Mouse (Mus musculus) thymus, adult 2 months (tissue): ENCODE data around the gene Pnkp. TPM values are rescaled to one million over a fixed set of nuclear protein-coding genes. Genes with fewer than 3 reads are reported as not detected.

Source experiments
- DNase-seq: peaks from one replicate; pipeline ENCODE4 v3.0.0; 2021
- H3K27ac ChIP-seq: fragments of 200-500 bp; 2 replicates; pipeline ENCODE4 v1.5.1; 2012; ENCODE audit warnings: low read length, control low read depth; ENCODE audit not compliant: control insufficient read depth, insufficient read depth
- H3K27me3 ChIP-seq: fragments of 200-500 bp; 2 replicates; pipeline ENCODE4 v1.6.1; 2012; ENCODE audit warnings: mild to moderate bottlenecking, low read length, moderate library complexity, mixed read lengths; ENCODE audit not compliant: control insufficient read depth, insufficient read depth
- H3K36me3 ChIP-seq: fragments of 200-500 bp; 2 replicates; pipeline ENCODE4 v1.6.1; 2012; ENCODE audit warnings: mild to moderate bottlenecking, low read length, moderate library complexity; ENCODE audit not compliant: control insufficient read depth, insufficient read depth
- H3K4me1 ChIP-seq: fragments of 200-500 bp; replicated peaks from 2 replicates; pipeline ENCODE4 v1.6.1; 2012; ENCODE audit warnings: low read length; ENCODE audit not compliant: control insufficient read depth, insufficient read depth
- H3K4me3 ChIP-seq: fragments of 200-500 bp; 2 replicates; pipeline ENCODE4 v1.5.1; 2012; ENCODE audit warnings: mild to moderate bottlenecking, low read length, control low read depth, moderate library complexity; ENCODE audit not compliant: control insufficient read depth, insufficient read depth
- CTCF ChIP-seq: fragments of 200-500 bp; IDR thresholded peaks from 2 replicates; pipeline ENCODE4 v1.5.1; 2012; ENCODE audit warnings: mild to moderate bottlenecking, control low read depth, low read length, moderate library complexity, borderline replicate concordance; ENCODE audit not compliant: control insufficient read depth, poor library complexity, insufficient read depth; ENCODE audit errors: extremely low read depth
- POLR2A ChIP-seq: fragments of 200-500 bp; IDR thresholded peaks from 2 replicates; pipeline ENCODE4 v1.6.1; 2012; ENCODE audit warnings: mild to moderate bottlenecking, low read length, control low read depth, moderate library complexity; ENCODE audit not compliant: control insufficient read depth, poor library complexity, insufficient read depth; ENCODE audit errors: extremely low read depth
- WGBS: fragments of 180-500 bp; shearing (Covaris S2); methylation state at CpG from one replicate; pipeline ENCODE4 v1.1.7; 2018; 5-methylcytosine and 5-hydroxymethylcytosine counted together
- polyA plus RNA-seq: library from polyadenylated mRNA; depleted of rRNA; stranded (reverse); fragments of >200 nt; gene quantifications from 2 replicates; pipeline ENCODE4 v1.2.3, GENCODE M21; 2012; rRNA removed

Pnkp gene
- 110 and 135 TPM in 2 replicates for polyA plus RNA-seq

DNA sequence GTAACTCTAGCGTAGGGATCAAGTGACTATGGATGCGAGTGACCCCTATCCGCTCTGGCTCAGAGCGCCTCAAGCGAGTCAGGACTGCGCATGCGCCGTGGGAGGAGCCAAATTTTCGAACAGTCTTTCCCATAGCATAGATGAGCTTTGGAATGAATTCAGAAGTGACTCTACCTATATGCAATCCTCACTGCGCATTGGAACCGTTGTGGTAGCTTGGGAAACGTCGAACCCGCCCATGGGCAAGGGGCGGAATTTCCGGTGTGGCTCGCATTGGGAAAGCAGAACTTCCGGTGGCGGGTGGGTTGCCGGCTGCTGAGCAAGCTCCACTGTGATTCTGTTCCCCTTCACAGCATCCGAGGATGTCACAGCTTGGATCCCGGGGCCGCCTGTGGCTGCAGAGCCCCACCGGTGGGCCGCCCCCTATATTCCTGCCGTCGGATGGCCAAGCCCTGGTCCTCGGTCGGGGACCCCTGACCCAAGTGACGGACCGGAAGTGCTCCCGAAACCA, at the start of gene Pnkp:
TSS of gene Pnkp (plus strand) at position 98 of the 511 bp plus-strand sequence.
- TF ChIP-seq POLR2A (peak; percentile 58), CTCF (peak; percentile 37; the same call in 1 of the 2 replicates)
- DNase-seq, result peak; percentile 84
- H3K4me1 ChIP-seq, result peaks cover 34% of the 10 kb centered on the region

DNA sequence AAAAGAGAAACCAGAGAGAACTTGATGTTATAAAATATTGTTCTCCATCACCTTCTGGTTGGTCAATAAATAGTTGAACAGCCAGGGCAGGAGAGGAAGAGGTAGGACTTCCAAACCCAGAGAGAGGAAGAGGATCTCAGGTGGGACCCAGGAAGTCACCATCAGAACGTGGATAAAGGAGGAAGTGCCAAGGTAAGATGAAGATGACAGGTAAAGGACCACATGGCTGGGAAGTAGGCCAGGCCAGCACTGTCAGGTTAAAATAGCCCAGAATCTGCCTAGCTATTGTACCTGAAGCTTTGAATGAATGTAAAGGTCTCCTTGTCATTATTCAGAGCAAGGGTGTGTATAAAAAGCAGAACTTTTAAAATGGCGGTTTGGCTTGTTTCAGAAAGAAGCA, 48.0 kb upstream of the Pnkp start:
- Histone ChIP-seq H3K4me1 (no peaks in the 10 kb centered on the region), H3K27ac (no peak overlapping the region), H3K4me3 (no peak overlapping the region), H3K36me3 (no peaks in the 10 kb centered on the region), H3K27me3 (no peaks in the 10 kb centered on the region)
- 58% methylated on average over 2 of the region's 2 CpGs for WGBS
- DNase-seq, result no peak
- TF ChIP-seq CTCF (no peak), POLR2A (no peak)

More for the DNA sequence above, at the start of gene Pnkp:
- WGBS, result under 1% methylated on average over 32 of the region's 32 CpGs
- peak within 1 kb of the TSS; percentile 85 for H3K27ac ChIP-seq
- H3K27me3 ChIP-seq, result no peaks in the 10 kb centered on the region
- peak within 1 kb of the TSS; percentile 88 for H3K4me3 ChIP-seq
- H3K36me3 ChIP-seq, result no peaks in the 10 kb centered on the region; the same call in 1 of the 2 replicates

DNA sequence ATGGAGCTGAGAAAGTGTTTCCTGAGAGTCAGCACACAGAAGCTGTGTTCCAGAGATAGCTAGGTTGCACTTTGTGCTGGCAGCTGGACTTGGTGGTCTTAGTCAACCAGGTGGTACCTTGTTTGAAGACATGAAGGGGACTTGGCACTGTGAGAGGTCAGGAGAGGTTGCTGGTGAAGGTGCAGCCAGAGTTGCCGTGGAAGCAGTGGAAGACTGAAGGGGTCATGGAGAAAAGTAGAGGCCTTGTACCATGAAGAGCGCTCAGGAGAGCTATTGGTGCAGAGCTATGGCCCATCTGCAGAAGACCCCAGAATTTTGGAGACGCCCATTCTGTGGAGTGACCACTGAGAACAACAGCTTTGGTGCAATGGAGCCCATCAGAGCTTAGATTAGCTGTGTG, 47.5 kb upstream of the Pnkp start:
- Histone ChIP-seq H3K36me3 (no peaks in the 10 kb centered on the region), H3K27ac (no peak overlapping the region), H3K27me3 (no peaks in the 10 kb centered on the region), H3K4me3 (no peak overlapping the region), H3K4me1 (no peaks in the 10 kb centered on the region)
- WGBS, result 96% methylated on average over 3 of the region's 3 CpGs
- no peak for TF ChIP-seq CTCF
- no peak for TF ChIP-seq POLR2A
- DNase-seq, result no peak

DNA sequence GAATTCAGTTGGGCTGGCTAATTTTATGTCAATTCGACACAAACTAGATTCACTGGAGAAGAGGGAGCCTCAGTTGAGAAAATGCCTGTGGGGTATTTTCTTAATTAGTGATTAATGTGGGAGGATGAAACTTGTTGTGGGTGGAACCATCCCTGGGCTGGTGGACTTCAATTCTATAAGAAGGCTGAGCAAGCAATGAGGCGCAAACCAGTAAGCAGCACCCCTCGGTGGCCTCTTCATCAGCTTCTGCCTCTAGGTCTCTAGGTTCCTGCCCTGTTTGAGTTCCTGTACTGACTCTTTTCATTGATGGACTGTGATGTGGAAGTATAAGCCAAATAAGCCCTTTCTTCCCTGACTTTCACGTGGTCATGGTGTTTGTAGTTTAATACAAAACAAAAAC, 46.6 kb upstream of the Pnkp start:
- H3K36me3 ChIP-seq, result no peaks in the 10 kb centered on the region
- DNase-seq, result no peak
- H3K27me3 ChIP-seq, result no peaks in the 10 kb centered on the region
- 82% methylated on average over 4 of the region's 4 CpGs for WGBS
- no peak overlapping the region for H3K4me3 ChIP-seq
- H3K27ac ChIP-seq, result no peak overlapping the region
- TF ChIP-seq POLR2A, result no peak
- no peak for TF ChIP-seq CTCF
- peaks cover 4% of the 10 kb centered on the region for H3K4me1 ChIP-seq

DNA sequence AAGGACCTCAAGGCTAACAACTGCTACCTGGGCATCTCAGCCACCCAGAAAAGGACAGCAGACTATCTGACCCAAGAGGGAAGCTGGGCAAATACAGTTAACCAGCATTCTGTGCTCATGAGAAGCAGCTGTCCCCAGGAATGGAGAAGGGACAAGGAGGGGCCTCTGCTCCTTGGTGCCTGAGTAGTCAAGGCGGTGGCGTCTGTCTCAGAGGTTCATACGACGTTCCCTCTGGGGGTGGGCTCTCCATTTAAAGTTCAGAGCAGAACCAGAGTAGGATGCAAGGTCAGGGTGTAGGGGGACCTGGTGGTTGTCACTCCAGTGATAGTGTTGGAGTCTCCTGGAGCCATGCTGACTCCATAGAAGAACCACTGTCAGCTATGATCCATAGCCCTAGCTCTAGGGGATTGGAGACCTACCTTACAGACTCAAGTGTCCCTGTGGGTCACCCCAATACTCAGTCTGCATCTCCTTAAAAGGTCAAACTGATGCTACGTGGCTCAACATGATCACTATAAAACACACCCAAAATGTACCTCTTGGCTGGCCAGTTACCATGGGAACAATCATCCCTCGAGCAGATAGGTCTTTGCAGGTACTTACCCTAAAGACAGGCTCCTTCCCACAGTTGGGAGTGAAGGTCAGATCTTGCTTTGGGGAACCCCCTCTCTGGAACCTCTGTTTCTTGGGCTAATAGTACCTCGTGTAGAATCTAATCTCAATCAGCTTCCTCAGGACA, 46.0 kb upstream of the Pnkp start:
- DNase-seq, result no peak
- Histone ChIP-seq H3K4me1 (peaks cover 4% of the 10 kb centered on the region), H3K4me3 (no peak overlapping the region), H3K27me3 (no peaks in the 10 kb centered on the region), H3K36me3 (no peaks in the 10 kb centered on the region), H3K27ac (no peak overlapping the region)
- TF ChIP-seq POLR2A (no peak), CTCF (no peak)
- 94% methylated on average over 7 of the region's 7 CpGs for WGBS

DNA sequence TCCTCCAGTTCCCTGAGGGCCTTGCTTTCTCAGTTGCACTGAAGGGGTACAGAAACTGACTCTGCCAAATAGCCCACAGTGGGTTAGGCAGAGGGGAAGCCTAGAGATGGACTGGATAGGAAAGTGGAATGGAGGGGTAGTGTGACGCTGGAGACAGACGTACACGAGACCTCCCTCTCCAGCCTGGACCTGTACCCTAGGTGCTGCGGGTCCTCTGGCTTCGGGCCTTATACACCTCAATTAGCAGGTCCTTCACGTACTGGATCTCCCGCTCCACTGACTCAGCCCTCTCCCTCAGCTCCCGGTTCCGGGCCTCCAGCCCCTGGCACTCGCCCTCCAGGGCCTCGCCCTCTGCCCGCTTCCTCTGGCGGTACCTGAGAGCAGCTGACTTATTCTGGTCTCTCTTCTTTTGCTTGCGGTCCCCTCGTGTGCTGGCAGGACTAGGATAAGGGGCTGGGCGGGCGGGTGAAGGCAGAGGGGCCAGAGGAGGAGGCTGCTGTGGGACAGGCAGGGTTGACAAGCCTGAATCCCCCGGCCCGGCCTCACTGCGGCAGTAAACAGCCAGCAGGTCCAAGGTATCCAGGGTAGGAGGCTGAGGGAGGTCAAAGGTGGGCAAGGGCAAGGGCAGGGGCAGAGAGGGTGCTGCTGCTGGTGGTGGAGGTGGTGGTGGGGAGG, 44.2 kb upstream of the Pnkp start:
- peaks cover 10% of the 10 kb centered on the region for H3K4me1 ChIP-seq
- no peak for DNase-seq
- H3K4me3 ChIP-seq, result no peak overlapping the region
- H3K27ac ChIP-seq, result no peak overlapping the region
- H3K36me3 ChIP-seq, result no peaks in the 10 kb centered on the region
- WGBS, result 97% methylated on average over 20 of the region's 20 CpGs
- TF ChIP-seq POLR2A, result no peak
- TF ChIP-seq CTCF, result no peak
- no peaks in the 10 kb centered on the region for H3K27me3 ChIP-seq
